Comparison of ENCODE assay signal across 21 mouse cellular contexts in the genomic region with DNA sequence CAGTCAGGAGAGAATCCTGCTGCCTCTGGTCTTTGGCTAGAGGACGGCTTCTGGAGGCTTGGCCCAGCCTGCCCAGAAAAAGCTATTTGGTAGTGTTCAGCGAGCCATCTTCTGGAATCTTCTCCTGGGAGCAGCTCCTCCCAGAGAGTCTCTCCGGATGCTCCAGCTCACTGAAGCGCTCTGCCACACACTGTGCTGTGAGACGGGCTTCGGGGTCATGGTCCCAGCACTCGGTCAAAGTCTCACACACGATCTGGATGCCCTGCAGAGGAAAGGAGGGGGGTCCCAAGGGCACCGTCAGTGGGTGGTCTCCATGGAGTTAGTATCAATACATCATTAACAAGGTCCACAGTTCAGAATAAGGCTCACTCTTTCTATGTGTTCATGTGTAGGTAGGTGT.
A peak's percentile ranks its signal among the peaks of the same experiment; 100 is the strongest.
DNase-seq lines count a peak whose midpoint lies in the region; ATAC-seq and TF ChIP-seq lines count a peak whose summit lies in the region.
"Had no signal": no experiment of that assay in that cellular context is flagged by ENCODE, and none has a peak within 500 bp of the region (broad histone marks: within the 10 kb centered on the region; RNA-seq: fewer than 3 reads in every experiment).

No protein-coding gene starts in this region.

- H3K4me1 ChIP-seq in kidney, adult 2 months (ENCODE audit: control insufficient read depth, insufficient read depth, low read length): peaks cover 7% of the 10 kb centered on the region
- peaks cover 8% of the 10 kb centered on the region for H3K4me1 ChIP-seq in kidney, embryonic 16.5 days (ENCODE audit: insufficient read depth, low read length)
- H3K4me1 ChIP-seq: forebrain, embryonic 10.5 days had no signal

- TF ChIP-seq CTCF in kidney, adult 2 months (conservative IDR thresholded peaks at IDR 0.05; ENCODE audit: insufficient read depth, insufficient read length, low read depth, low read length): no peak

- no peak for TF ChIP-seq POLR2A in kidney, adult 2 months (IDR thresholded peaks at IDR 0.05; ENCODE audit: low read depth, low read length)

- H3K36me3 ChIP-seq in kidney, adult 2 months (ENCODE audit: control insufficient read depth, insufficient read depth, low read length): no peaks in the 10 kb centered on the region; the same call in 1 of the 2 replicates
- peaks cover 30% of the 10 kb centered on the region; the same call in 1 of the 2 replicates for H3K36me3 ChIP-seq in kidney, embryonic 16.5 days (ENCODE audit: insufficient read depth, low read length)
- H3K36me3 ChIP-seq: forebrain, embryonic 10.5 days; hindbrain, embryonic 12.5 days had no signal

- H3K4me3 ChIP-seq in kidney, adult 2 months (ENCODE audit: insufficient read depth, low read depth, low read length): no peak overlapping the region
- H3K4me3 ChIP-seq in kidney, embryonic 16.5 days (ENCODE audit: low read length): no peak overlapping the region
- H3K4me3 ChIP-seq: embryonic facial prominence, embryonic 15.5 days; erythroblast, embryonic 14.5 days; forebrain, embryonic 10.5 days; heart, embryonic 10.5 days; hindbrain, embryonic 12.5 days had no signal

- DNase-seq in kidney, adult 2 months: peak; percentile 82
- DNase-seq in kidney, adult 8-10 months: peak; percentile 41 to 73
- peak; percentile 27 to 78 for DNase-seq in kidney, postnatal 25 days
- DNase-seq in lung, postnatal 4 days: no peak
- no peak for DNase-seq in urinary bladder, adult 2 months (ENCODE audit: low spot score)
- DNase-seq in heart, adult 8-10 months (ENCODE audit: low spot score): no peak
- DNase-seq: adrenal gland, postnatal 25 days; cerebellum, adult 2 months; cerebellum, postnatal 14 days; embryo, embryonic 11 days; gastrocnemius, postnatal 36 days; heart, adult 11 months; heart, postnatal 10 days; heart, postnatal 4 days had no signal

- H3K4me2 ChIP-seq in kidney, embryonic 16.5 days (replicated peaks; ENCODE audit: low read depth, low read length): no peak overlapping the region
- H3K4me2 ChIP-seq: embryonic facial prominence, embryonic 15.5 days; hindbrain, embryonic 12.5 days had no signal

- H3K27me3 ChIP-seq in kidney, adult 2 months (replicated peaks; ENCODE audit: control insufficient read depth, insufficient read depth, low read length): no peaks in the 10 kb centered on the region
- H3K27me3 ChIP-seq in kidney, embryonic 16.5 days (ENCODE audit: insufficient read depth, low read length): no peaks in the 10 kb centered on the region
- H3K27me3 ChIP-seq: embryonic facial prominence, embryonic 15.5 days; hindbrain, embryonic 12.5 days had no signal

- ATAC-seq in kidney, embryonic 16.5 days (ENCODE audit: low FRiP score, low TSS enrichment): peak; percentile 64; the same call in 1 of the 2 replicates
- ATAC-seq: forebrain, embryonic 14.5 days had no signal

- H3K27ac ChIP-seq in kidney, adult 2 months (ENCODE audit: insufficient read depth, low read depth, low read length): 0 out of 2 replicates have a peak overlapping the region, but pooled peaks have one; percentile 9
- no peak overlapping the region for H3K27ac ChIP-seq in kidney, embryonic 16.5 days (ENCODE audit: low read length)
- H3K27ac ChIP-seq: embryonic facial prominence, embryonic 15.5 days; forebrain, embryonic 10.5 days; heart, embryonic 10.5 days; hindbrain, embryonic 12.5 days had no signal

- no peaks in the 10 kb centered on the region for H3K9me3 ChIP-seq in kidney, embryonic 16.5 days (ENCODE audit: low read length)
- H3K9me3 ChIP-seq: embryonic facial prominence, embryonic 15.5 days; forebrain, embryonic 10.5 days; heart, embryonic 10.5 days; hindbrain, embryonic 12.5 days had no signal

- 51% methylated on average over 9 of the region's 9 CpGs for WGBS in kidney, adult 2 months
- 63% methylated on average over 9 of the region's 9 CpGs for WGBS in kidney, embryonic 16.5 days

- H3K9ac ChIP-seq in kidney, embryonic 16.5 days (replicated peaks; ENCODE audit: low read length): no peak overlapping the region
- H3K9ac ChIP-seq: embryonic facial prominence, embryonic 15.5 days; hindbrain, embryonic 12.5 days had no signal

Comparison
In these comparisons a context has a peak if more than half of its experiments do, and no peak if none do; other contexts are left out.
1. DNase-seq: peak in kidney, adult 2 months (single experiment), kidney, adult 8-10 months (2 of 2) and kidney, postnatal 25 days (2 of 2); none in lung, postnatal 4 days (0 of 2), urinary bladder, adult 2 months (single experiment) and heart, adult 8-10 months (single experiment).